Mouse (Mus musculus) testis, adult 2 months (tissue): ENCODE data around the gene Washc1. TPM values are rescaled to one million over a fixed set of nuclear protein-coding genes. Genes with fewer than 3 reads are reported as not detected.

Experiments
- H3K27ac ChIP-seq: fragments of 200-500 bp; 2 replicates; pipeline ENCODE4 v1.5.1; 2012; ENCODE audit warnings: low read depth, low read length; ENCODE audit not compliant: control insufficient read depth, insufficient read depth
- H3K27me3 ChIP-seq: fragments of 200-500 bp; 2 replicates; pipeline ENCODE4 v1.6.1; 2012; ENCODE audit warnings: mild to moderate bottlenecking, low read length, moderate library complexity; ENCODE audit not compliant: control insufficient read depth, insufficient read depth
- H3K36me3 ChIP-seq: fragments of 200-500 bp; 2 replicates; pipeline ENCODE4 v1.6.1; 2012; ENCODE audit warnings: mild to moderate bottlenecking, low read length; ENCODE audit not compliant: control insufficient read depth, insufficient read depth
- H3K4me1 ChIP-seq: fragments of 200-500 bp; 2 replicates; pipeline ENCODE4 v1.6.1; 2012; ENCODE audit warnings: low read length; ENCODE audit not compliant: control insufficient read depth, insufficient read depth
- H3K4me3 ChIP-seq: fragments of 200-500 bp; 2 replicates; pipeline ENCODE4 v1.5.1; 2012; ENCODE audit warnings: low read depth, mild to moderate bottlenecking, low read length, moderate library complexity, mixed read lengths; ENCODE audit not compliant: control insufficient read depth
- CTCF ChIP-seq: fragments of 200-500 bp; IDR thresholded peaks from 2 replicates; pipeline ENCODE4 v1.5.1; 2012; ENCODE audit warnings: low read depth, mild to moderate bottlenecking, inconsistent platforms, low read length, moderate library complexity; ENCODE audit not compliant: control insufficient read depth, insufficient read depth, insufficient replicate concordance
- POLR2A ChIP-seq: fragments of 200-500 bp; IDR thresholded peaks from 2 replicates; pipeline ENCODE4 v1.6.1; 2012; ENCODE audit warnings: low read depth, mild to moderate bottlenecking, inconsistent platforms, low read length, moderate library complexity; ENCODE audit not compliant: control insufficient read depth
- polyA plus RNA-seq: library from polyadenylated mRNA; depleted of rRNA; stranded (reverse); fragments of >200 nt; gene quantifications from 2 replicates; pipeline ENCODE4 v1.2.3, GENCODE M21; 2012

Gene Washc1
- polyA plus RNA-seq, 1 experiment = 22.8 TPM

GRCm38 (mm10) chr17:66077437-66077850, 33.9 kb upstream of the Washc1 start:
- H3K27me3 ChIP-seq = no peaks in the 10 kb centered on the region
- peak overlapping the region; percentile 79 for H3K27ac ChIP-seq
- H3K4me3 ChIP-seq = peak overlapping the region; percentile 82

DNA sequence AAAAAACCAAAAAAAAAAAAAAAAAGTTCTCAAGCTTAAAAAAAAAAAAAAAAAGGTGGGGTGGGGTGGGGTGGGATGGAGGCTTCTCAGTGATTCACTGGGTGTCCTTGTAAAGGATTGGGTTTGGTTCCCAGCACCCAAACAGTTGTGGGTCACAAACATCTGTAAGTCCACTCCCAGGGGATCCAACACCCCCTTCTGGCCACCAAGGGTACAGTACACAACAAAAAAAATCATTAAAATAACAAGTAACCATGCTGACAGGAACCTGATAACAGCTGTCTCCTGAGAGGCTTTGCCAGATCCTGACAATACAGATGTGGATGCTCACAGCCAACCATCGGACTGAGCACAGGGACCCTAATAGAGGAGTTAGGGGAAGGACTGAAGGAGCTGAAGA, 26.9 kb upstream of the Washc1 start:
- H3K4me1 ChIP-seq = no peaks in the 10 kb centered on the region
- no peak for TF ChIP-seq POLR2A
- TF ChIP-seq CTCF = no peak
- no peak overlapping the region for H3K27ac ChIP-seq
- H3K4me3 ChIP-seq = no peak overlapping the region
- peaks cover 1% of the 10 kb centered on the region; the same call in 1 of the 2 replicates for H3K36me3 ChIP-seq
- H3K27me3 ChIP-seq = no peaks in the 10 kb centered on the region

More at GRCm38 (mm10) chr17:66077437-66077850, 33.9 kb upstream of the Washc1 start:
- H3K36me3 ChIP-seq = no peaks in the 10 kb centered on the region; the same call in 1 of the 2 replicates
- peaks cover 3% of the 10 kb centered on the region; the same call in 1 of the 2 replicates for H3K4me1 ChIP-seq
- no peak for TF ChIP-seq CTCF

DNA sequence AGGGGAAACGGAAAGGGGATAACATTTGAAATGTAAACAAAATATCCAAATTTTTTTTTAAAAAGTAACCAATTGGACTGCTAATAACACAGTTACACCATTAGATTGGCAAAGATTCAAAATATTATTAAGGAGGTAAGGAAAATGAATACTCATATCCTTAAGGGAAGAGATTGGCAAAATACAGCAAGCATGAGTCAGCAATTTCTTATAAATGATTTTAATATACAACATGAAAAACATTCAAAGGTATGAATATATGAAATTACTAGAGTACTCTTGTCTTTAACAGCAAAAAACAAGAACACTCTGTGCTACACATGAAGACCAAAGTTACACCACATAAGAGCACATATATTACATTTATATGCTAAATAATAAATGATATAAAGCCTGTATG, 26.3 kb upstream of the Washc1 start:
- H3K4me3 ChIP-seq = no peak overlapping the region
- no peaks in the 10 kb centered on the region for H3K4me1 ChIP-seq
- H3K36me3 ChIP-seq = peaks cover 1% of the 10 kb centered on the region; the same call in 1 of the 2 replicates
- TF ChIP-seq CTCF = no peak
- TF ChIP-seq POLR2A = no peak
- no peak overlapping the region for H3K27ac ChIP-seq
- H3K27me3 ChIP-seq = no peaks in the 10 kb centered on the region

GRCm38 (mm10) chr17:66090251-66090650, 21.1 kb upstream of the Washc1 start:
- H3K27me3 ChIP-seq = no peaks in the 10 kb centered on the region
- H3K27ac ChIP-seq = no peak overlapping the region
- no peak overlapping the region for H3K4me3 ChIP-seq
- peaks cover 1% of the 10 kb centered on the region; the same call in 1 of the 2 replicates for H3K36me3 ChIP-seq
- TF ChIP-seq POLR2A (no peak), CTCF (no peak)
- no peaks in the 10 kb centered on the region for H3K4me1 ChIP-seq

DNA sequence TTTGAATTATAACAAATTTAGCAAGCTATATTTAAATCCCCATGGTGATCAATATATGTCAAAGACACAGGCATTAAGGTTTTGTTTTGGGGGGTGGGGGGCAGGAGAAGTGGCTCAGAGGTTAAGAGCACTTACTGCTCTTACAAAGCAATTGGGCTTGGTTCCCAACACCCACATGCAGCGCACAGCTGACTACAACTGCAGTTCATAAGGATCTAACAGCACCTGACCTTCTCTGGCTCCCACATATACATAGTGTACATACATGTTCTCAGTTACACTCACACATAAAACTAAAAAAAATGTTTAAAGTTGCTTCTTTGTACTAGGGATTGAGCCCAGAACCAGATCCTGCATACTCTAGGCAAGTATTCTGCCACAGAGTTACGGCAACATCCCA, 20.0 kb upstream of the Washc1 start:
- TF ChIP-seq POLR2A = no peak
- no peak for TF ChIP-seq CTCF
- Histone ChIP-seq H3K27ac (no peak overlapping the region), H3K27me3 (no peaks in the 10 kb centered on the region), H3K36me3 (peaks cover 1% of the 10 kb centered on the region; the same call in 1 of the 2 replicates), H3K4me1 (no peaks in the 10 kb centered on the region), H3K4me3 (no peak overlapping the region)

GRCm38 (mm10) chr17:66092065-66092464, 19.3 kb upstream of the Washc1 start:
- Histone ChIP-seq H3K36me3 (no peaks in the 10 kb centered on the region), H3K4me3 (no peak overlapping the region), H3K27me3 (no peaks in the 10 kb centered on the region), H3K27ac (no peak overlapping the region), H3K4me1 (no peaks in the 10 kb centered on the region)
- TF ChIP-seq POLR2A = no peak
- no peak for TF ChIP-seq CTCF

DNA sequence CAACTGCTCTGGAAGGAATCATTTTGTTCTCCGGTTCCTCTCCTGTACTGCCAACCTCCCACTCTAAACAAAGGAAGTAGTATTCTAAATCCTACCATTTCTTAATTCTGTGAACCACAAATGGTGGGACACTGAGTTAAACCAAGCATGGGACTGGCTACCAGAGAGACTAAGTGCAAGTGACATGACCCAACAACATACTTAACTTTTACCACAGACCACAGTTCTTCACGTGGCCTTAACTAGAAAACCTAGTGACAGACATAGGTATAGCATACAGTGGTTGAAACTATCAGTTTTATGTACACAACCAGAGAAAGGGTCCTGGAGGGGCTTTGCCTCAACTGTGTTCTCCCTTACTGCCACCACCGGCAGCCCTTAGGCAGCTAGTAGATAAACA, 18.7 kb upstream of the Washc1 start:
- no peaks in the 10 kb centered on the region for H3K36me3 ChIP-seq
- no peak overlapping the region for H3K4me3 ChIP-seq
- H3K27me3 ChIP-seq = no peaks in the 10 kb centered on the region
- TF ChIP-seq POLR2A (no peak), CTCF (no peak)
- no peak overlapping the region for H3K27ac ChIP-seq
- H3K4me1 ChIP-seq = no peaks in the 10 kb centered on the region
